Mouse (Mus musculus) olfactory bulb, adult 2 months (tissue): Measurements from ENCODE around the gene Slc39a9. TPM values are rescaled to one million over a fixed set of nuclear protein-coding genes. Genes with fewer than 3 reads are reported as not detected.
A peak's percentile ranks its signal among the peaks of the same experiment; 100 is the strongest.

Source experiments
- H3K27ac ChIP-seq: fragments of 200-500 bp; 2 replicates; pipeline ENCODE4 v1.5.1; 2012; ENCODE audit warnings: low read depth, low read length; ENCODE audit not compliant: insufficient read depth
- H3K4me1 ChIP-seq: fragments of 200-500 bp; 2 replicates; pipeline ENCODE4 v1.6.1; 2012; ENCODE audit warnings: low read length; ENCODE audit not compliant: control insufficient read depth, insufficient read depth
- H3K4me3 ChIP-seq: fragments of 200-500 bp; 2 replicates; pipeline ENCODE4 v1.5.1; 2012; ENCODE audit warnings: mild to moderate bottlenecking, low read depth, low read length, moderate library complexity; ENCODE audit not compliant: insufficient read depth
- CTCF ChIP-seq: fragments of 200-500 bp; IDR thresholded peaks from 2 replicates; pipeline ENCODE4 v1.5.1; 2012; ENCODE audit warnings: low read depth, mild to moderate bottlenecking, low read length, moderate library complexity; ENCODE audit not compliant: insufficient read depth
- POLR2A ChIP-seq: fragments of 200-500 bp; IDR thresholded peaks from 2 replicates; pipeline ENCODE4 v1.6.1; 2012; ENCODE audit warnings: mild to moderate bottlenecking, low read depth, low read length, moderate library complexity; ENCODE audit not compliant: insufficient read depth
- WGBS: fragments of 180-500 bp; shearing (Covaris S2); methylation state at CpG from one replicate; pipeline ENCODE4 v1.1.7; 2018; 5-methylcytosine and 5-hydroxymethylcytosine counted together
- polyA plus RNA-seq: library from polyadenylated mRNA; stranded (reverse); fragments of >200 nt; gene quantifications from 2 replicates; pipeline ENCODE4 v1.2.4, GENCODE M21; 2012; ENCODE audit warnings: low replicate concordance; ENCODE audit not compliant: missing spikeins, insufficient read depth, insufficient read length

Slc39a9 gene
- not detected in 2 replicates for polyA plus RNA-seq

DNA sequence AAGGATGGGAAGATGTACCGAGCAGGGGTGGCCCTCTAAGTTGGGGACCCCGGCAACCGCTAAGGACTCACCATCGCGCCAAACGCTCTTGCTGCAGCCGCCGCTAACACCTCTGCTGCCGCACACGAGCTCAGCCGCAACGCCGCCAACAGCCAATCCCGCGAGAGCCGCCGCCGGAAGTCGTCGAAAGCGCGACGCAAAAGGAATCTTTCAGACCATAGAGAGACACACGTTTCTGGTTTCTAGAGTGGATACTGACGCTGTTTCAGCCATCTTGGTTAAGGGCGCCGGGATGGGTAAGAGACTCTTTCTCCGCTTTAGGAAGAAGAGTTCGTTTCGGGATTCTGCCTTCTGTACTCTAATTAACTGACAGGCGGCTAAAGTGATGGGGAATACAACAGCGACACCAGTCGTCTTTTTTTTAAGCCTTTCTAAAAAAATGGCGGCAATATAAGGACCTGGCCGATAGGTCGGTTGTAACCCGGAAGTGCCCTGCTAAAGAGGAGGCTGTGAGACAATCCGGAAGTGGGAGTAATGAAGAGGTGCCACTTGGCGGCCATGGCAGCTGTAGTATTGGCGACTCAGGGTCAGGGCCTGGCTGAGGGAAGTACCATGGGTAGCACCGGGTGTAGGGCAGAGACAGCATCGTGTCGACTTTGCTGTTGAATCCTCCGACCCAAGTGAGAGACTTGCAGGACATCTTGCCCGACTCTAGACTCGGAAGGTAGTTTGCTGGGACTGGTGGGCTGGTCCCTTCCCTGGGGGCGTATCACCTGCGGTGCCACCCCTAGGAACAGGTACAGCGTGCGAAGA is at the start of gene Slc39a9, which contains the start of gene Erh:
Gene Slc39a9, plus strand, starts transcription at position 191 of the 813 bp plus-strand sequence.
Gene Erh, minus strand, starts transcription at position 649 of the 813 bp plus-strand sequence.
- peaks cover 12% of the 10 kb centered on the region for H3K4me1 ChIP-seq
- TF ChIP-seq CTCF (peak; percentile 24; the same call in 1 of the 2 replicates), POLR2A (peak; percentile 56)
- peak within 1 kb of the TSS; percentile 90 for H3K27ac ChIP-seq
- H3K4me3 ChIP-seq, result peak within 1 kb of the TSS; percentile 66
- under 1% methylated on average over 50 of the region's 50 CpGs for WGBS

DNA sequence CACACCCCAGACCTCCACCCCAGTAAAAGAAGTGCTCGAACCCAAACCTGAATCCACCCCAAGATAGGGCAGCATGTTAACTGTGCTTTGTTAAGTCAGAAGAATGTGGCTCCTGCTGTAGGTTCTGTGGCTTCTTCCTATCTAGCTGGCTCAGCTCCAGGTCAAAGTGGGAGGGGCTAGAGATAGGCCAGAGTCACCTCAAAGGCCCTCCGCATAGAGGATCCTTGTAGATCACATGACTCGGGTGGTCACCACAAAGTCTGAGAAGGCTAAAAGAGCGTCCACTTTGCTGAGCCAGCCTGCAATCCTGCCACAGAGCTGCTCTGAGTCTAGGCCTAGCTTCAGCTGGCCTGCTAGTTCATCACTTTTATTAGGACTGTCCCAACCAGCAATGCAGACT is 49.5 kb upstream of the Slc39a9 start:
- TF ChIP-seq POLR2A (no peak), CTCF (no peak)
- WGBS, result 90% methylated on average over 4 of the region's 4 CpGs
- Histone ChIP-seq H3K27ac (no peak overlapping the region), H3K4me1 (0 out of 2 replicates have a peak, but pooled peaks cover 4% of the 10 kb centered on the region), H3K4me3 (no peak overlapping the region)

DNA sequence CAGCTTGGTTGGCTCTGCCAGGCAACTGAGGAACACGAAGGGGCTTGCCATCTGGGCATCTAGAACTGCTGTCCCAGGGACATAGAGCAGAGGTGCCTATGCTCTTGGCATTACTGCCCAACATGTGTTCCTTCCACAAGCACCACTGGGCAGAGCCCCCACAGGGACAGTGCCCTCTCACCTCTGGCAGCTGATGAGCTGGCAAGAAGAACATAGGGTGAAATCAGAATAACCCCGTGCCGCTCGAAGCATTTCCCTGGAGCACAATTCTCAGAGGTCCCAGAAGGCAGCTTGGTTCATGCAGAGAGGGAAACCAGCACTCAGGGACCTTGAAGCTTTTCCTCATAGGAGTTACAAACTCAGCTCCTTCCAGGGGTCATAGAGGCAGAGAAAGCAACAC is 48.9 kb upstream of the Slc39a9 start:
- 0 out of 2 replicates have a peak, but pooled peaks cover 4% of the 10 kb centered on the region for H3K4me1 ChIP-seq
- no peak overlapping the region for H3K4me3 ChIP-seq
- TF ChIP-seq POLR2A, result no peak
- no peak overlapping the region for H3K27ac ChIP-seq
- 88% methylated on average over 4 of the region's 4 CpGs for WGBS

DNA sequence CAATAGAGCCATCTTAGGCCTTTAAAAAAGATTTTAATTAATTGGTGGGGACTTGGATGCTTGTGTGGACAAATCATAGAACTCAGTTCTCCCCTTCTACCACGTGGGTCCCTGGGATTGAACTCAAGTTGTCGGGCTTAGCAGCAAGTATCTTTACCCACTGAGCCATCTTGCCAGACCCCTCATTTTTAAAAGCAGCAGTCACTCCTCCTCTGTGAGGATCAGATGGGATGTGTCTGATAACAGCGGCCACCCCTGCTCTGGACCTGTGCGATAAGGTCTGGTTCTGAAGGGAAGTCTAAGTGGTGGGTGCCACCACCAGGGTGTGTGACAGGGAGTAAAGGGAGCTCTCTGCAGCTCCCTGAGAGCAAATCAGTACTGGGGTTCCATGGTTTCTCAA is 48.1 kb upstream of the Slc39a9 start:
- 0 out of 2 replicates have a peak, but pooled peaks cover 4% of the 10 kb centered on the region for H3K4me1 ChIP-seq
- H3K4me3 ChIP-seq, result no peak overlapping the region
- no peak overlapping the region for H3K27ac ChIP-seq
- 95% methylated on average over 4 of the region's 4 CpGs for WGBS
- no peak for TF ChIP-seq CTCF
- TF ChIP-seq POLR2A, result no peak

DNA sequence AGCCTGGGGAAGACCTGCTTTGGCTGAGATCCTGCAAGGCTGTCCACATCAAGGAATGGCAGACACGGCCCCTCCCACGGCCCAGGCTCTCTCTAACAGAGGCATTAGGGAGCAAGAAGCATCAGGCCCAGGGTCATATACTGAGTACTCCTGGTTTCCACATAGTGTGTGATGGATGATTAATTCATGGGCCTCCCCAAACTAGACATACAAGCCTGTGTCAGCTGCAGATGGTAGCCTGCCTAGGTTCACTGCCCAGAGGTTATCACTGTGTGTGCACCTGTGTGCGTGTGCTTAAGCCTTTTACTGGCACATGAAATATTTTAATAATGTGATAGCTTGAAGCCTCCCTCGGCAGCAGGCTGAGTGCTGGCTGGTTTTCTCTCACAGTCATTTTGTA is 47.7 kb upstream of the Slc39a9 start:
- Histone ChIP-seq H3K27ac (no peak overlapping the region), H3K4me1 (peaks cover 4% of the 10 kb centered on the region; the same call in 1 of the 2 replicates), H3K4me3 (no peak overlapping the region)
- no peak for TF ChIP-seq CTCF
- no peak for TF ChIP-seq POLR2A
- WGBS, result 88% methylated on average over 4 of the region's 4 CpGs

DNA sequence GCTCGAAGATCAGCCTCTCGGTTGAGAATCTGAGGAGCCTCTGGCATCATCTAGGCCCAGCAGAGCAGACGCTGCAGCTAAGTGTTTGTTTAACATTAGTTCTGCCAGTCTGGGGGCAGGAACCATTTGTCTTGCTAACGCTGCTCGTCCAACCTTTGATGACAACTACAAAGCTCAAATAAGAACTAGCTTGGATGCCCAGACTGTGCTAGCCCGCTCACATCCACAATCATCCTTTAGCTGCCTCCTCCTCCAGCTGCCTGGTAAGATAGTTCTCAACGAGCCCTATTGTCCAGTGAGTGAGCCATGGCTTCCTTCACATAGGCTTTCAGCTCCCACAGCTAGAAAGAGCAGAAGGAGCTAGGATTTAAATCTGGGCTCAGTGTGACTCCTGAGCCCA is 45.4 kb upstream of the Slc39a9 start:
- TF ChIP-seq CTCF (no peak), POLR2A (no peak)
- H3K4me3 ChIP-seq, result no peak overlapping the region
- peak overlapping the region; percentile 40; the same call in 1 of the 2 replicates for H3K27ac ChIP-seq
- 38% methylated on average over 7 of the region's 7 CpGs for WGBS
- peaks cover 5% of the 10 kb centered on the region; the same call in 1 of the 2 replicates for H3K4me1 ChIP-seq

DNA sequence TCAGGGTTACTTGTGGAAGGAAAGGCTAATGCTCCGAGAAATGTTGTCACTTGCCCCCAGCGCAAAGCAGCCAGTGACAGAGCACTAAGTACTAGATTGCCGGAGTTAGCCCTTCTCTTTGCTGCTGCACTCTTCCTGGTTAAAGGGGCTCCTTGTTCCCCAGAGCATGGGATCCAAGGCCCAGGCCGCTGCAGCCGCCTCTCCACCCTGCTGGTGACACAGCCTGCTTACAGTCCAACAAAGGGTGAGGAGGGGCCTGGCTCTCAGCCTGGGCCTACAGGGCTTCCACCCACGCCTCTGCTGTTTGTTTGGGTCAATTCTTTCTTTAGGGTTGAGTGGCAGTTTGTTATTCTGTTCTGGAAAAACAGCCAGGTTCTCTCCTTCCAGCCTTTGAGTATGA is 44.9 kb upstream of the Slc39a9 start:
- WGBS, result 29% methylated on average over 6 of the region's 6 CpGs
- no peak overlapping the region for H3K4me3 ChIP-seq
- TF ChIP-seq POLR2A (no peak), CTCF (no peak)
- peaks cover 9% of the 10 kb centered on the region; the same call in 1 of the 2 replicates for H3K4me1 ChIP-seq
- peak overlapping the region; percentile 40; the same call in 1 of the 2 replicates for H3K27ac ChIP-seq

DNA sequence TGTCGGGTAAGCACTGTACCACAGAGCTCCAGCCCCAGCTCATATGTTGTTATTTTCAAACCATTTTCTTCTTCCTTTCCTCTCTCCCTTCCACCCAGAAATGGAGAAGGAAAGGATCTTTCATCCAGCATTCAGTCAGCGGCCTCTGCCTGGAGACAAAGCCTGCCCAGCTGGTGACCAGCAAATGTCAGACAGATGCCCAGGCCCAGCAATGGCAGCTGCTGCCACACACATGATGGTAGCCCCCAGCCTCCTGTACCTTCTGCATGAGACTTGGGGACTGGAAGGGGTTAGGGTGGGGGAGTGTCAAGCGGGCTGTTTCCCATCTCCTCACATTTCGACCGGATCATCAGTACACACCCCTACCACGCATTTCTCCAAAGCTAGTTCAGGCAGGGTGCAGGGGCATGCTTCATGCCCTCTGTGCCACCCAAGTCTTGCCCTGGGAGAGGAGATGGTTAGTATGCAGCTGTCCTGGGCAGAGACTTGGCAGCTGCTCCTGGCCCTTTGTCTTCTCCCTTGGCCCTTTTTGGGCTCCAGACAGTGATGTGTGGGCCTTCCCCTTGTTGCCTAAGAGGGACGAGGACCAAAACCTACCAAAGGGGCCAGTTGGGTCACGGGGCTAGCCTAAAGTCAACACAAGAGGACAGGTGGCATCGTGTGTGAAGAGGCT is 42.0 kb upstream of the Slc39a9 start:
- no peak overlapping the region for H3K27ac ChIP-seq
- peaks cover 9% of the 10 kb centered on the region; the same call in 1 of the 2 replicates for H3K4me1 ChIP-seq
- H3K4me3 ChIP-seq, result no peak overlapping the region
- 69% methylated on average over 9 of the region's 9 CpGs for WGBS
- TF ChIP-seq POLR2A (no peak), CTCF (no peak)

DNA sequence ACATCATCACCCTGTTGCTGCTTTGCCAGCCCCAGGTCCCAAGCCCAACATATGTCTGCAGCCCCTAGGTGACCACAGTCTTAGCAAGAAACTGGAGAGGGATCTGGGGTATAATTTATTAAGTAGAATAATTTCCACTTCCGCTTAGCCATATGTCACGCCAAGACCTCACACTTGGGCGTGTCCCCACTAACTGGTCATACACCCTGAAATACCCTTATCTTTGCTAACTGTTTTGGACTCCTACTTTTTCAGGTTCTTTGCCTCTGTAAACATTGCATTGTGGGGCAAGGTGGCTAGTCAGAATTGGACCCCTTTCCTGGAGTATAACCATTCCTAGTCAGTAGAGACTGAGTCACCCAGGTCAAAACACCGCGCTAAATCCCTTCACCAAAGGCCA is 41.3 kb upstream of the Slc39a9 start:
- Histone ChIP-seq H3K4me3 (no peak overlapping the region), H3K4me1 (peaks cover 9% of the 10 kb centered on the region; the same call in 1 of the 2 replicates), H3K27ac (no peak overlapping the region)
- 99% methylated on average over 5 of the region's 5 CpGs for WGBS
- TF ChIP-seq CTCF (no peak), POLR2A (no peak)
